Mouse (Mus musculus): ENCODE data around the gene Maco1.

- TF ChIP-seq CTCF (IDR thresholded peaks at IDR 0.05; ENCODE audit: extremely low read depth, insufficient read length, insufficient replicate concordance, low read depth, low read length) (no peak), POLR2A (IDR thresholded peaks at IDR 0.05; ENCODE audit: low read depth, low read length) (no peak)
These were observed 32.1 kb downstream of the Maco1 start for GRCm38 (mm10) chr4:134821061-134821460.
